Mouse (Mus musculus) gastrocnemius, postnatal 36 days (tissue): ENCODE measurements at regions not wholly inside any gene's neighbourhood (a gene's known extent, or its start where the extent isn't known, plus 50 kb on each side); places are given as distances from the start of the nearest gene placed in this dataset.
"Not testable (repeated sequence)": the region's sequence is repeated elsewhere in the genome, so short reads cannot be mapped to it uniquely, and the experiment has no call there.

ENCODE experiments used
- DNase-seq, 2 experiments: peaks; one replicate each; pipeline ENCODE4 v3.0.0; 2022
- intact Hi-C: fragments of 180-260 bp; cut with DNase I; formaldehyde crosslinking; loops from one replicate; pipeline ENCODE4 v1.15.1; 2025

DNA sequence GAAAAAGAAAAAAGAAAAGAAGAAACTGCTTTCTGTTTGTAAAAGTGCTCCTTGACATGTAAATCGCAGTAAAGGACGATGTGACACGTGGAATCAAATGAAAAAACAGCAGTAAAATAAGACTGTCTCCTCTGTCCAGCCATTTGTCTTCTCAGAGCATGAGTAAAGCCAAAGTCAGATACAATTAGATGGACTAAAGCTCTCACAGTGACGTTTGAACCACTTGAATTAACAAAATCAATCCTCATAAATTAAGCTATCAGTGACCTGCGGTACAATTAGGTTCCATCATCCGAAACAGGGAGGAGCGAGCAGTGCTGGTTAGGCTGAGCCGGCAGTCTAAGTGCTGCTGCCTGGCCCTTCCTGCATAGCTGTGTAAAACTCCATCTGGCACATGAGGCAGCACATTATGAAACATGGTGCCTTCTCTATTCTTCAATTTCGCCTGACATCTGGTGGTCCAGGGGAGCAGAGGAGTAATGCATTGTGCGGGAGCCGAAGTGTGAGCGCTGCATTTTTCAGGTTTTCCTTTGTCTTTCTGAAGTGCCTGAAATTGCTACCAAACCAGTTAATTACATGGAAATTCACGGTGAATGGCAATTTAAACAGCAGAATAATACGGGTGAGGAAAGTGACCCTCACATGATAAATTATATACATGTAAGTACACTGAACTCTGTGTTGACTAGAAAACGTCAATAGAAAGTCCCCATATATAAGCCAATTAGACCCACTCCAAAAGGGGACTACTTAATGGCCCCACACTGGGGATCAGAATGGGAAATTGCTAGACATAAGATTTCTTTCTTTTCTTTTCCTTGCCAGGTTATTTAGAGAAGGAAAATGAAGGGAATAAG is 118.1 kb downstream of the Mmrn1 start:
- no peak for DNase-seq
- intact Hi-C loops, result no loop called here

GRCm38 (mm10) chr6:61043524-61044450 is 119.0 kb downstream of the Mmrn1 start:
- intact Hi-C loops, result no loop called here
- no peak for DNase-seq

DNA sequence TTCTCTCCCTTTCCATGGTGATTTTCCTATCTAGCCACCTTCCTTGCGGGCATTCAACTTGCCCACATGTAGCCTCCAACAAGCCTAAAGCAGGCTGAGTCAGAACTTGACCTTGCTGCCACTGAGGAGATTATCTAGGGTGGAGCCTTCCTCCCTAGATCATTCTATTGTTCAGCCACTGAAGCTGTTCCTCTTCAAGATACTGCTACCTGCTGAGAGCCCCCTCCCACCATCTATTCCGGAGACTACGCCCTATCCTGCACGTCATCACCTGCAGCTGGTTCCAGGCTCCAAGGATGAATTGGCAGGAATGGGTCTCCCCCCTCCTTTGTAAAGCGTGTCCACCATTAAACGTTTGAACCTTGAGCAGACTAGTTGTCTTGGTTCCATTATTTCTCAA is 122.9 kb downstream of the Mmrn1 start:
- intact Hi-C loops, DNase-seq: not testable (repeated sequence)

DNA sequence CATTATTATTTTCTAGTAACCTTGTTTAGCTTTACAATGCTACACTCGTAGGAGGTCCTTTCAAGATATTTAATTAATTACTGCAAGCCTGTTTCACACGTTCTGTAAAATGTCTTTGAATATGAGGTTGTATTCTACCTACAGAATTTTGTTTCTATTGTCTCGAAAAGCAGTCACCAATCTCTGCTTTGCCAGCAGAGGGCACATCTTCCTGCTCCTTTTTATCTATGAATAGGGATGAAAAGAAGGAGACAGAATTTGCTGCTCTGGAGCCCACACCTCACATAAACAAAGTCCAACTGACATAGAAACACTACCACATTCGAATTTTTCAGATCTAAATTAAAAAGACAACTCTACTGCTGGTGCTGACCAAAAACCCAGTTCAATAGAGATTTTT is 117.0 kb upstream of the Ccser1 start:
- intact Hi-C loops, result loop anchor here (10.0 kb wide), 1 partner anchor 242 kb away; no protein-coding TSS in a partner anchor
- DNase-seq, result no peak

DNA sequence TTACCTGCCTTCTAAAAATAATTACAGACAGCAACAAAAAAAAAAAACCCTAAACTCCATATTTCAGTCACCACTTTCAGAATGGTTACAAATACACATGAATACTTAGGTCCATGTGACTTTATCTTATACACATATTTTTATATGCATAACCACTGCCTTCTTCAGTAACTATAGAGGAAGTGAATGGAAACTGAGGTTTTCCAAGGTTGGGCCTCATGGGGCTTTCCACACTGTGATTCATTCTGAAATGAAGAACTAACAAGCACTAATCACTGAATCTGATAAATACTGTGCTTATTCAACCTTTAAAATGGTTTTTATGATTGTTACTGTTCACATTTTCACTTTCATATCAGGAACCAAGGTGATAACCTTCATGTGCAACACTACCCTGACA is 114.4 kb upstream of the Ccser1 start:
- intact Hi-C loops, result loop anchor here (10.0 kb wide), 1 partner anchor 239 kb away; no protein-coding TSS in a partner anchor

DNA sequence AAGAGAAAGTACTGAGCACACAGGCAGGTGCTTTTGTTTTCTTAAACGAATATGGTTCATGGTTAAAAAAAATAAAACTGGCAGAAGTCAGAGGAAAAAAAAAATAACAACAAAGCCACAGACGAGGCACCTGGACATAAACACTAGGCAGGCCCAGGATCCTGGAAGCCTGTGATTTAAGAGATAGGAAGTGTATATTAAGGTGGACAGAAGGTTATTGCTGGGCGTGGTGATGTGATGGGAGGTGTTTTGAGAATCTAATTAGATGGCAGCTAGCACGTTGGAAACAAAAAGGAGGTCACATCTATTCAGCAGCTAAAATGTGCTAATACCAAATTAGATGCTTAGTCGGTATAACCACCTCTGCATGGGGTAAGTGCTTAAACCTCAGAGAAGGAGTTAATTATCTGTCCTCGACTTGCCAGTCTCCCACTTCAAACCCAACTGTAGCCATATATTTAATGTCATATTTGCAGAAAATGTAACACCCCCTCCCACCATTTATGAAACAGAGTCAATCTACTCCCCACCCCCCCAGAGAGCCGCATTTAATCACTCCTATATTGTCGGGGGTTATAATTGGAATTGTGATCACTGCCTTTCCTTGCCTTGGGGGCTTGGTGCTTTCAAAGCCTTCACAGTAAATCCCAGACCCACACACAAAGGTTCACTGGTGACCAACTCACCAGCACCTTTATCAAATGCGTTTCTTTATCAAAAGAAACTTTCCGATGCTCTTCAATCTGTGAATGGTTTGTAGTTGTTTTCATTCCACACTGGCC is 113.4 kb upstream of the Ccser1 start:
- intact Hi-C loops, result loop anchor here (10.0 kb wide), 1 partner anchor 238 kb away; no protein-coding TSS in a partner anchor
- no peak for DNase-seq

More for the DNA sequence above, 114.4 kb upstream of the Ccser1 start:
- no peak for DNase-seq

DNA sequence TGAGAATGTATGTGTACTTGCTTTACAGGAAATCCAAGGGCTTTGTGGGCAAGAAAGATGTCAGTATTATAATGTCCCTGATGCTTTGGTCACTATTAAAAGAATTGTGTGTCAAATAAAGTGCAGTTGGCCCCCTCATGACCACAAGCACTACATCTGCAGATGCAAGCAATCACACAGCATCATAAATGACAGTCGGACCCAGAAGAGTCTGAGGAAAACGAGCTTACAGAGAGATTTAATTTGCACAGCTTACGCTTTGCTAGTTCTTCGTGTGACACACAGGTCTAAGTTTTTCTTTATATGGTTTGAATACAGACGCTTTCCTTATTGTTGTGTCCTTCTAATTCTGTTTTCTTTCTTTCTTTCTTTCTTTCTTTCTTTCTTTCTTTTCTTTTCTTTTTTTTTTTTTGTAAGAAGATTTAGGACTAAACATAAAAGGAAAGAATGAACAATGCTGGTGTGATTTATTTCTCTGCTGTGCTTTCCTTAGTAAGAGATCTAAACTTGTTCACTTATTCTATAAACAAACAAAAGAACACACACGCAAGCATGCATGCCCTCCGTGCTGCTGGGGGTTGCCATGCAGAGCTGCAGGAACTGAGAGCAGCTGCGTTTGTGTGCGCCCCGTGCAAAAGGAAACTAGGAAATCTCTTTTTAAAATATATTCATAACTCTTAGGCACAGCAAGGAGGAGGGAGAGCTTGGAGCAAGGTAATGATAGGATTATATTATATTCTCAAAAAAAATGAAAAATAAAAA is 112.6 kb upstream of the Ccser1 start:
- no peak for DNase-seq
- intact Hi-C loops, result loop anchor here (10.0 kb wide), 1 partner anchor 237 kb away; no protein-coding TSS in a partner anchor

GRCm38 (mm10) chr6:61068117-61068489 is 112.0 kb upstream of the Ccser1 start:
- DNase-seq, result no peak
- intact Hi-C loops, result loop anchor here (10.0 kb wide), 1 partner anchor 237 kb away; no protein-coding TSS in a partner anchor

DNA sequence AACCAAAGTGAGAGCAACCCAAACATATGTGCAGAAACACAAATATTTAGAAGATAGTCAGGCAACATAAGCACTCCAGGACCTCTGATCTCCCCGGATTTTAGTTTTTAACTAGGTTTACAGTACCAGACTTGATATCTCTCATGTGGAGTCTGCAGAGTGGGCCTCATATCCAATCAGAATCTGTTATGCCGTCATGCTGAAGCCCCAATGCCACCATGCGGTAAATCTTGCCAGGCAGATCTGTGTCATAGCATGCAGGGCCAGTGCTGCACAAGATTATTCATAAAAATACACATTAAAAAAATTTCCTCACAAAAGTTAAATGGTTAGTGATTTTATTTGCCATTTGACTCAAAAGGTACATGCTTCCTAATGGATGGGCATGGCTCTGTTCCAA is 106.9 kb upstream of the Ccser1 start:
- intact Hi-C loops, result no loop called here
- DNase-seq, result no peak

DNA sequence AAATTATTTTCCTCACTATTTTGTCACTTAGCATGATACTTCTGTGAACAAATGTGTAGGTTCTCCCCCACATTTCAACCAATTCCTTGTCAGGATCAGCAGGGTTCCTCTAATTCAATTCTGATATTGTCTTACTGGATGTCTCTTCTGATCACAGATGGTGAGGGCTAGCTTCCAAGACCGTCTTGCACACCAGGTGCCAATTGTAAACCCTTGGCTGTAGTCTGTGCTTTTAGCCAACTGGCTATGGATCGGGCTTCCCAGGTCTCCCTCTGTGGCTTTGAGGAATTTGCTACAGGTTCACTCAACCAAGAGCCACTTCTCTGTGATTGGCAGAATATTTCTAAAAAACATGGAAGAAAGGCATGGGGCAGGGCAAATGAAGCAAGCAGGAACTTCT is 106.3 kb upstream of the Ccser1 start:
- no peak for DNase-seq
- intact Hi-C loops, result no loop called here

- intact Hi-C loops, result no loop called here
- DNase-seq, result no peak
These were observed 105.4 kb upstream of the Ccser1 start for GRCm38 (mm10) chr6:61074700-61075099.

- intact Hi-C loops, result no loop called here
- DNase-seq, result no peak
These were observed 101.6 kb upstream of the Ccser1 start for GRCm38 (mm10) chr6:61078559-61078958.

- no peak for DNase-seq
- intact Hi-C loops, result no loop called here
These were observed 99.5 kb upstream of the Ccser1 start for GRCm38 (mm10) chr6:61080661-61081060.

- no peak for DNase-seq
- intact Hi-C loops, result no loop called here
These were observed 96.8 kb upstream of the Ccser1 start for GRCm38 (mm10) chr6:61083346-61083745.

GRCm38 (mm10) chr6:61099348-61099981 is 80.7 kb upstream of the Ccser1 start:
- intact Hi-C loops, result no loop called here
- DNase-seq, result no peak

DNA sequence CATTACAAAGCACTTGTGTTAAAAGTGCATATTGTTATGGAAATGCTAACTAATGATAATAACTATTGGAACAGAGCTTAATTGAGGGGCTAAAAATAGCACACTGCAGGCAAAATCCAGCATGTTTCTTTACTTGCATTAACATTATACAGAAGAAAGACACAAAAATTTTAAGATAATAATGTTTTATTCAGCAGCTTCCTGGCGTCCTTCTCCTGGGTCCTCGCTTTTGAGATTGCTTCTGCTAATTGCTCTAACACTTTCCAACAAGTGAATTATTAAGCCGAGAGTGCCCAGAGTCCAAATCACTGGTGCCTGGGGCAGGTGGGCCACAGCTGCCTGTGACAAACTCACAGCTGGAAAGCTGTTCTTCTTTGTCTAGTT is 80.2 kb upstream of the Ccser1 start:
- no peak for DNase-seq
- intact Hi-C loops, result no loop called here

GRCm38 (mm10) chr6:61101972-61102371 is 78.2 kb upstream of the Ccser1 start:
- no peak for DNase-seq
- intact Hi-C loops, result no loop called here

DNA sequence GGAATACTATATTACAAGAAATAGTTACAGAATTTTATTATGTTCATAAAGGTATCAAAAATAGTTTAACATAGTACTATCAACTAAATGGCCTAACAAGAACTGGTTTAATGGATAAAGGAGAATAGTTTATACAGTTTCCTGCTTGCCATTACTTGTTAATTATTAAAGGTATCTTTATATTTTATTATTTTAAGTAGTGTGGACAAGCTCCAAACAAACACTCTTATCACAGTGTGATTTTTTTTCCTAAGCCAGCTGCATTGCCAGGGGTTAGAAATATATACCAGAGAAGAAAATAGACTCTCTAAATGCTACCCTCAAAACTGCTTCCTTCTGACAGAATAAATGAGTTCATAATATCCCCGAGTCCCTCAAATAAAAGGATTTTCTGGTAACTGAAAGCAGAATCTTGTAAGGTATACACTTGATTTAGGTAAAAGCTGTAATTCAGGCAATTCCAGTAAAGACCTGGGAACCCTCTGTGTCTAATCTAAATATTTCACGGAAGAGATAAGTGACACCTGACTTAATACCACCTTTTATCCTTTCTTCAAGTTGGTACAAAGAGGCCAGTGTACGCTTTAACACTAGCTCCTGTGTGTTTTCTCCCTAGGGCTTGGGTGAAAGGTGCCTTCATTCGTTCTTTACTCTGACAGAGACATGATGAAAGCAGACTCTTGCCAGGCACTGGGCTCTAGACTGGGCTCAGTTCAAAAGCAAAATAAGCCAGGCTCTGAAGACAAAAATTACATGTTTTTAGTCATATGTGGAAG is 76.5 kb upstream of the Ccser1 start:
- DNase-seq, result no peak
- intact Hi-C loops, result no loop called here
